Mouse (Mus musculus) fat pad, adult 2 months (tissue): ENCODE measurements around the gene Tom1l1.
"Not testable (repeated sequence)": the region's sequence is repeated elsewhere in the genome, so short reads cannot be mapped to it uniquely, and the experiment has no call there.

Experiments
- DNase-seq: peaks from one replicate; pipeline ENCODE4 v3.0.0-alpha.2; 2011; ENCODE audit warnings: low read depth, low spot score; ENCODE audit errors: extremely low read depth

Tom1l1 gene

GRCm38 (mm10) chr11:90687460-90688416, at the start of gene Tom1l1:
Tom1l1 (minus strand) TSS chr11:90688366.
- DNase-seq, result no peak

GRCm38 (mm10) chr11:90733575-90733974, 45.4 kb upstream of the Tom1l1 start:
- no peak for DNase-seq

- DNase-seq, result no peak
Observed at GRCm38 (mm10) chr11:90727354-90728125, 39.4 kb upstream of the Tom1l1 start.

- DNase-seq, result no peak
Observed at GRCm38 (mm10) chr11:90726730-90727129, 38.6 kb upstream of the Tom1l1 start.

- no peak for DNase-seq
Observed at GRCm38 (mm10) chr11:90722304-90722703, 34.1 kb upstream of the Tom1l1 start.

DNA sequence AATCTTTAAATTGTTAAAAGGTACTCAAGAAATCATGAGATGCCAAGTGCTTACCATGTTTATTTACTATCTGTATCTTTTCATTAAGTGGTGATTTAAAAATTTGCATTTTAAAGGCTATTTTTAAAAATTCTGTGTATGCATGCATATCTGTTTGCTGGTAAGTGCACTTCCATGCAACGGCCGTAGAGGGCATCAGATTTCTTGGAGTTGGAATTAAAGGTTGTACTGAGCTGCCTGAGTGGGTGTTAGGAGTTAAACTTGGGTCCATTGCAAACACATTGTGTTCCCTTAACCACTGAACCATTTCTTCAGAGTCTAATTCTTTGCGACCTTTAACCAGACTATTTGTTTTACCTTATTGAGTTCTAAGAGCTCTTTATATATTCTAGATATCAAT, 29.6 kb upstream of the Tom1l1 start:
- no peak for DNase-seq

GRCm38 (mm10) chr11:90711596-90711995, 23.4 kb upstream of the Tom1l1 start:
- DNase-seq, result no peak

DNA sequence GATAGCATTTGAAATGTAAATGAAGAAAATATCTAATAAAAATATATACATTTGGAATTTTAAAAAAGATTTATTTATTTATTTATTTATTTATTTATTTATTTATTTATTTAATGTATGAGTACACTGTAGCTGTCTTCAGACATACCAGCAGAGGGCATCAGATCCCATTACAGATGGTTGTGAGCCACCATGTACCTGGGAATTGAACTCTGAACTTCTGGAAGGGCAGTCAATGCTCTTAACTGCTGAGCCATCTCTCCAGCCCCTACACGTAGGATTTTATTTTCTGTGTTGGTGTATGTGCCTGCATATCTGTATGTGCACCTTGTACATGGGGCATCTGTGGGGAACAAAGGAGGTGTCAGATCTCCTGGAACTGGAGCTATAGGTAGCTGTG, 19.0 kb upstream of the Tom1l1 start:
- not testable (repeated sequence) for DNase-seq

DNA sequence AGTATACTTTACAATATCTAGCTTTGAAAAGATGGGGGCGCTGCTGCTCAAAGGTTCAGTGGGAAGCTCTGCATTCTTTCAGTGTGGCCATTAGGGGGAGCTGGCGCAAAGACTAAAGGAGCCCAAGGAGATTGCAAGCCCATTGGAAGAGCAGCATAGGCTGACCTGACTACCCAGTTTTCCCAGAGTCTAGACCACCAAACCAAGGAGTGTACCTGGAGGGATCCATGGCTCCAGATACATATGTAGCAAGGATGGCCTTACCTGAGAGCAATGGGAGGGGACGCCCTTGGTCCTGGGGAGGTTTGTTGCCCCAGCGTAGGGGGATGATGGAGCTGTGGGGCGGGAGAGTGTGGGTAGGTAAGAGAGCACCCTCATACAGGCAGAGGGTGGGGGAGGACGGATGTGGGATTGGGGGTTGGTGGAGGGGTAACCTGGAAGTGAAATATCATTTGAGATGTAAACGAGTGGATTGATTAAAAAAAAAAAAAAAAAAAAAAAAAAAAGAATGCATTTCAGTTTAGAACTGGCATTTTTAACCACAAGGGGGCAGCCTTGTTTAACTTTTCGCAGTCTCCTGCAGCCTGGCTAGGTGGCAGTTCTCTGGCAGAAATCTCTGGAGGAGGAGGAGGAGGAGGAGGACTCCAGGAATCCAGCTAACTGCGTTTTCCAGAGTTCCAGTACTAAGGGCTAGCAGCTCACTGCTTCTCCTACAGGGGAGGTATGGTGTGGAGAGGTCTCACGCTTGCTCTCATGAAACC, 9.5 kb upstream of the Tom1l1 start:
- DNase-seq, result no peak

GRCm38 (mm10) chr11:90695811-90696210, 7.6 kb upstream of the Tom1l1 start:
- no peak for DNase-seq

- no peak for DNase-seq
Observed at GRCm38 (mm10) chr11:90694206-90694605, 6.0 kb upstream of the Tom1l1 start.

DNA sequence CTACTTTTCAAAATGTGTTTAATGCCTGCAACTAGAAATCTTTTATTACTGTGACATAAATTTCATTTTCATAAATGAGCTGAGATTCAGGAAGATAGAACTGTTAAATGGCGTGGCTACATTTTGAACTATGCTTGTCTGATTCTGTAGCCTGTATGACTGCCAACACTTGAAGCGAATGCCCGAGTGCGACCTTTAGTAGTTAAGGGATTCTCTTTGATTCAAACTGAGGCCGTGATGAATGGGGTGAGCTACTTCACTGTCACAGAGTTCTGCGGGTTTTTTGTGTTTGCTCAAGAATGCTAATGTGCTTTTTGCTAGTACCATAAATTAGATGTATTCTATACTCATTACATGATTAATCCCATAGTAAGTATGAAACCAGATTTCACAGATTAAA, 2.2 kb upstream of the Tom1l1 start:
- no peak for DNase-seq

DNA sequence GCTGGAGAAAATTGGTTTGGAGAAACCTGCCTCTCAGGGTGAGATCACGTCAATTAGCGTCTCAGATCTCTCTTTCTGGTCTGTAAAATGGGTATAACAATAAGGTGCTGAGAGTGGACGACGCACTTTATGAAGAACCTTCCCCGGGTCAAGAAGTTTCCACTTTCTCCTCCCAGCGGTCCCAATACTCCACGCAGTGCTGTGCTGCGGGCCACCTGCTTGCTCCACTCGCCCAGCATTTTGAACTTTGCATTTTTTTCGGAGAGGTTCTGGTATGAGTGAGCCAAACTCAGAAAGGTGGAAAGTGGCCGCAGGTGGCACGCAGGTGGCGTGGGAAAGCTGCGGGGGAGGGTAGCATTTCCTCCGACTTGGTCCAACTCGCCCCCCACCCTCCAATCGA, 1.1 kb downstream of the Tom1l1 start:
- no peak for DNase-seq

- DNase-seq, result no peak
Observed at GRCm38 (mm10) chr11:90686287-90687025, 1.7 kb downstream of the Tom1l1 start.

GRCm38 (mm10) chr11:90685196-90685595, 3.0 kb downstream of the Tom1l1 start:
- DNase-seq, result no peak

- no peak for DNase-seq
Observed at GRCm38 (mm10) chr11:90684765-90685164, 3.4 kb downstream of the Tom1l1 start.

DNA sequence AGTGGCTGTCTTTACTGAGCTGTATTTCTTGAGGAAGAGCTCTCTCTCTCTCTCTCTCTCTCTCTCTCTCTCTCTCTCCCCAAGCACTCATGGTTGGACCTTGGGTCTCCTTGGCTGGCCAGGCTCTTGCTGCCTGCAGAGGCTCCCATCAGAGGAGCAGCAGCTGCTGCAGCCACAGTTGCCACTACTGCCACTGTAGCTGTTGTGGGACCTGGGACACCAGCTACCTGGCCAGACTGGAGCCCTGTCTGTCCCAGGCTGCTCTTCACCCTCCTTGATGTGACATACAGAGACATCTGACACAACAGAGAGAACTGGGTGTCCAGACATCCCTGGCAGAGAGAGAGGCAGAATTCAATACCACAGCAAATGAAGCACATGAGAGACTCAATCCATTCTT, 7.0 kb downstream of the Tom1l1 start:
- no peak for DNase-seq

DNA sequence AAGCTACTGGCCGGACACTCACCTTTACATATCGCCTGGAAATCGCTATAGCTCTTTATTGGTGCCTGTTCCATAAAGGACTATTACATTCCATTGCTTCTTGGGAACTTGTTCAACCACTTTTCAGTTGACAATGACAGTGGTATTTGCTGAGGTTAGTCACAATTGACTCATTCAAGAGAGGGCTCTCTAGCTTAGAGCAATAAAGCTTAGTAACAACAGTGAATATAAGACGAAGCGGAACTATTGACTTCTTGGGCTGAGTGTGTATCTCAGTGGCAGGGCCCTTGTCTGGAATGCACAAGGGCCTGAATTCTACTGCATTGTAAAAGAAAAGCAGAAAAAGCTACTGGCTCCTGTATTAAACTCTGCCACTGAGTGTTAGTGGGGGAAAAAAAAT, 9.6 kb downstream of the Tom1l1 start:
- DNase-seq, result no peak

DNA sequence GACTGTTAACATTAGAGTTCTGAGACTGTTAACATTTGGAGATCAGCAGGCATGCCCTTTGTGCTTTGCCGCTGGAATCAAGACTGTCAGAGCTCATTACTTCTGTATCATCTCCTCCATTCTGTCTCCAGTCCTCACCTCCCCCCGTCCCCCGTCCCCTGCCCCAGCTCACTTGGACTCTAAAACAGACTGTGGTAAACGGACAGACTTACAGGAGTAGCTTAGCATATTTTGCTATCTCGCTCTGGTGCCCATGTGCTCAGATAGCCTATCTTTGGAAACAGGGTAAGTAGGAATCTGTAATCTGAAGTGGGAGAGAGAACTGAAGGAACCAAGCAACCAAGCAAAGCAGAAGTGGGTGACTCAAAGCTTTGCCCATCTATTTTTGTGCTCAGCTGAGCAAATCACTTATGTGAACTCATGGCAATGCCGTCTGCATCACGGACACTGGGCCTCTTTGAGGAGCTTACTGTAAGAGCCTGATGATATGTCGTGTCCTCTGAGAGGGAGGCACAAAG, 10.3 kb downstream of the Tom1l1 start:
- DNase-seq, result no peak

DNA sequence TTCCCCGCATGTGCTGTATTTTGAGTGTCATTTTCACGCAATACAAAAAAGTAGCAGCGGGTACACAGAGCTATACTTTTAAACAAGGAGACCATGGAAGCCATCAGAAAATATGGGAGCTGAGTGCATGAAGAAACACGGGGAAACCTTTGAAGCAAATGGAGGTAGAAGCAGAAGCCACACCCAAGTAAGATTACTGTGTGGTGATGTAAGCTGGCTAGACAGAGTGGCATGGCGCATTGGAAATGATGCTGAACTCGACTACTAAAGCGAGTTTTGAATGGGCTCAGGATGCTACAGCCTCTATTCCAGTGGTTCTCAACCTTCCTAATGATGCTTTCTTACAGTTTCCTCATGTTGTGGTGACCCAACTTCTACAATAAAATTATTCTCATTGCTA, 11.1 kb downstream of the Tom1l1 start:
- no peak for DNase-seq
